Mouse (Mus musculus) bone marrow, adult 2 months (tissue): ENCODE results near the gene Polg2. TPM values are rescaled to one million over a fixed set of nuclear protein-coding genes. Genes with fewer than 3 reads are reported as not detected.
"Not testable (repeated sequence)": the region's sequence is repeated elsewhere in the genome, so short reads cannot be mapped to it uniquely, and the experiment has no call there.

Source experiments
- H3K27ac ChIP-seq: fragments of 200-500 bp; 2 replicates; pipeline ENCODE4 v1.5.1; 2012; ENCODE audit warnings: low read depth, mild to moderate bottlenecking, control low read depth, inconsistent platforms, low read length; ENCODE audit not compliant: control insufficient read depth, poor library complexity, insufficient read depth
- H3K4me1 ChIP-seq: fragments of 200-500 bp; 2 replicates; pipeline ENCODE4 v1.6.1; 2011; ENCODE audit warnings: low read length; ENCODE audit not compliant: control insufficient read depth, insufficient read depth
- H3K4me3 ChIP-seq: fragments of 200-500 bp; replicated peaks from 2 replicates; pipeline ENCODE3; 2011; ENCODE audit warnings: mild to moderate bottlenecking, low read depth, low read length, control low read depth; ENCODE audit not compliant: control insufficient read depth
- CTCF ChIP-seq: fragments of 200-500 bp; IDR thresholded peaks from 2 replicates; pipeline ENCODE4 v1.5.1; 2011; ENCODE audit warnings: low read length, control low read depth; ENCODE audit not compliant: control insufficient read depth, insufficient read depth
- POLR2A ChIP-seq: fragments of 200-500 bp; IDR thresholded peaks from 2 replicates; pipeline ENCODE4 v1.6.1; 2011; ENCODE audit warnings: low read depth, mild to moderate bottlenecking, control low read depth, low read length, borderline replicate concordance; ENCODE audit not compliant: control insufficient read depth
- WGBS: fragments of 180-500 bp; shearing (Covaris S2); methylation state at CpG from one replicate; pipeline ENCODE4 v1.1.7; 2018; 5-methylcytosine and 5-hydroxymethylcytosine counted together
- polyA plus RNA-seq: library from polyadenylated mRNA; stranded (reverse); fragments of >200 nt; gene quantifications from 2 replicates; pipeline ENCODE4 v1.2.4, GENCODE M21; 2011; ENCODE audit warnings: low replicate concordance; ENCODE audit not compliant: missing spikeins, insufficient read depth, insufficient read length

The Polg2 gene
- polyA plus RNA-seq, 1 experiment = 4.9 TPM

GRCm38 (mm10) chr11:106751039-106752018 lies 28.0 kb downstream of the Polg2 start, which contains the start of gene Milr1:
Milr1 (plus strand) TSS chr11:106751226.
- TF ChIP-seq POLR2A = no peak
- TF ChIP-seq CTCF = no peak
- Histone ChIP-seq H3K4me1 (peaks cover 6% of the 10 kb centered on the region; the same call in 1 of the 2 replicates), H3K27ac (peak within 1 kb of the TSS; percentile 93), H3K4me3 (peak within 1 kb of the TSS; percentile 89)
- WGBS = 2% methylated on average over 17 of the region's 17 CpGs

- WGBS = 5% methylated on average over 13 of the region's 13 CpGs
- Histone ChIP-seq H3K27ac (peak within 1 kb of the TSS; percentile 93), H3K4me1 (peaks cover 6% of the 10 kb centered on the region; the same call in 1 of the 2 replicates)
Observed at GRCm38 (mm10) chr11:106750121-106750751, 29.1 kb downstream of the Polg2 start, which contains the start of gene Pecam1. Pecam1 (minus strand) TSS chr11:106750628.

GRCm38 (mm10) chr11:106749557-106750120 lies 29.7 kb downstream of the Polg2 start:
- 27% methylated on average over 7 of the region's 7 CpGs for WGBS
- H3K4me1 ChIP-seq = not testable (repeated sequence)
- Histone ChIP-seq H3K4me3 (peak overlapping the region; percentile 89), H3K27ac (peak overlapping the region; percentile 93)

More at GRCm38 (mm10) chr11:106750121-106750751, 29.1 kb downstream of the Polg2 start, which contains the start of gene Pecam1:
- no peak for TF ChIP-seq CTCF
- no peak for TF ChIP-seq POLR2A
- H3K4me3 ChIP-seq = peak within 1 kb of the TSS; percentile 89

- Histone ChIP-seq H3K4me1 (peaks cover under 1% of the 10 kb centered on the region; the same call in 1 of the 2 replicates), H3K4me3 (no peak overlapping the region), H3K27ac (no peak overlapping the region)
- 82% methylated on average over 5 of the region's 5 CpGs for WGBS
- no peak for TF ChIP-seq CTCF
- no peak for TF ChIP-seq POLR2A
Observed at GRCm38 (mm10) chr11:106744949-106745348, 34.4 kb downstream of the Polg2 start.

- H3K4me3 ChIP-seq = no peak overlapping the region
- H3K4me1 ChIP-seq = no peaks in the 10 kb centered on the region; the same call in 1 of the 2 replicates
- TF ChIP-seq POLR2A = no peak
- no peak for TF ChIP-seq CTCF
- H3K27ac ChIP-seq = no peak overlapping the region
- WGBS = 31% methylated on average over 6 of the region's 6 CpGs
Observed at GRCm38 (mm10) chr11:106742388-106742841, 36.9 kb downstream of the Polg2 start.

GRCm38 (mm10) chr11:106741826-106742225 lies 37.5 kb downstream of the Polg2 start:
- Histone ChIP-seq H3K4me1 (no peaks in the 10 kb centered on the region; the same call in 1 of the 2 replicates), H3K27ac (no peak overlapping the region), H3K4me3 (no peak overlapping the region)
- TF ChIP-seq POLR2A = no peak
- no peak for TF ChIP-seq CTCF
- WGBS = 85% methylated on average over 3 of the region's 3 CpGs

GRCm38 (mm10) chr11:106741232-106741631 lies 38.1 kb downstream of the Polg2 start:
- Histone ChIP-seq H3K4me3 (no peak overlapping the region), H3K4me1 (no peaks in the 10 kb centered on the region; the same call in 1 of the 2 replicates), H3K27ac (no peak overlapping the region)
- WGBS = 72% methylated on average over 6 of the region's 6 CpGs
- TF ChIP-seq POLR2A = no peak
- TF ChIP-seq CTCF = no peak

GRCm38 (mm10) chr11:106740724-106741123 lies 38.6 kb downstream of the Polg2 start:
- H3K4me1 ChIP-seq, H3K4me3 ChIP-seq, H3K27ac ChIP-seq: not testable (repeated sequence)
- 84% methylated on average over 5 of the region's 8 CpGs for WGBS
